Mouse (Mus musculus): ENCODE data around the gene Enoph1. TPM values are rescaled to one million over a fixed set of nuclear protein-coding genes. Genes with fewer than 3 reads are reported as not detected.

Enoph1 gene
- polyA plus RNA-seq, 1 experiment, result 78.2 TPM

DNA sequence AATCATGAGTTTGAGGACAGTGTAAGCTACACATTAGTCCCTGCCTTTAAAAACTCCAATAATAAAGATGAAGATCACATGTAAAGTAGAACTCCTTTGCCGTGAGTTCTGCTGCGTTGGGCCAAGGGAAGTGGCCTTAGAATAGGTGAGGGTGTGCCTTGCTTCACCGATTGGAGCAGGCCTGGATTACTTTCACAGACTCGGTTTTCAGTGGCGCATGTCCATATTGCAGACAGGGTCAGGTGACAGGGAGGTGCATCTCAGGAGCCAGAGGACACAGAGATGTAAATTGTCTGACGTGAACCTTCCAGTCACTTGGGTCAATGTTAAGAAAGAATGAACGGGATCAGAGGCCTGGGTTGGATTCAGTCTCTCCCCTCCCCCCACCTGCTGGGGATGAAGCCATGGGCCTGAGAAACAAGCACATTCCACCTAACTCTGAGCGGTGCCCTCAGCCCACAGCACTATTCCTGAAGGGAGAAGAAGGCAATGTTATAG, 7.4 kb downstream of the Enoph1 start:
- Histone ChIP-seq H3K4me1 (ENCODE audit: control insufficient read depth, insufficient read depth, low read length) (no peaks in the 10 kb centered on the region; the same call in 1 of the 2 replicates), H3K4me3 (ENCODE audit: insufficient read depth, low read length) (no peak overlapping the region), H3K27ac (ENCODE audit: insufficient read depth, low read length) (no peak overlapping the region)
- TF ChIP-seq CTCF (IDR thresholded peaks at IDR 0.05; ENCODE audit: extremely low read depth, insufficient read depth, low read length), result no peak

DNA sequence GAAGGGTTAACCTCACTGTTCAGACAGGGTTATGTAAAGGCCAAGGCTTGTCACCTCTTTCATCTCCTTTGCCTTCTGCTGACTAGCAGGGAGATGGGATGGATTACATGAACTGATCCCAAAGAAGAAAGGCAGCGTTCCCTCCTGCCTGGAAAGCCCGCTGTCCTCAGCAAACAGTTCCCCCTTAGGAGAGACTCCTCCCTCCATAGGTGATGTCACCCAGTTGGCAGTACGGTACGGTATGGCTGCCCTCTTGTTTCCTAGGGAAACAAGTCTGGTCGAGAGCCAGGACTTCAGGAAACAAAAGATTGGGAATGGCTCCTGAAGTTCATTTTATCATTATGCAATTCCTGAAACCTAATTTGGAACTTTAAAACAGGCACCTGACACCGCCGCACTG, 8.1 kb downstream of the Enoph1 start:
- no peak overlapping the region for H3K4me3 ChIP-seq (ENCODE audit: insufficient read depth, low read length)
- no peak for TF ChIP-seq CTCF (IDR thresholded peaks at IDR 0.05; ENCODE audit: extremely low read depth, insufficient read depth, low read length)
- TF ChIP-seq POLR2A (IDR thresholded peaks at IDR 0.05; ENCODE audit: extremely low read depth, insufficient read depth, low read length), result no peak
- H3K27ac ChIP-seq (ENCODE audit: insufficient read depth, low read length), result no peak overlapping the region
- peaks cover 3% of the 10 kb centered on the region for H3K4me1 ChIP-seq (ENCODE audit: control insufficient read depth, insufficient read depth, low read length)

DNA sequence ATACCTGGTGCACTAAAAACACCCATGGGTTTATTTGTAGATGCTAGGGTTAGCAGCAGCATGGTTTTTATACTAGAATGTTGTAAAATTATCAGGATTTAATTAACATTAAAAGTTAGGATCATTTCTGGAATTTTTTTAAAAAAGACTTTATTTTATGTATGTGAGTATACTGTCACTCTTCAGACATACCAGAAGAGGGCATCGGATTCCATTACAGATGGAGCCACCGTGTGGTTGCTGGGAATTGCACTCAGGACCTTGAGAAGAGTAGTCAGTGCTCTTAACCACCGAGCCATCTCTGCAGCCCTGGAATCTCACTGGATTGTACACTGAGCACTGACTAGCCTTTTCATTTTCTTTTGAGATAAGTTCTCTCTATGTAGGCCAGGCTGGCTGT, 10.1 kb downstream of the Enoph1 start:
- Histone ChIP-seq H3K4me3 (ENCODE audit: insufficient read depth, low read length) (no peak overlapping the region), H3K4me1 (ENCODE audit: control insufficient read depth, insufficient read depth, low read length) (peaks cover 5% of the 10 kb centered on the region), H3K27ac (ENCODE audit: insufficient read depth, low read length) (no peak overlapping the region)
- no peak for TF ChIP-seq CTCF (IDR thresholded peaks at IDR 0.05; ENCODE audit: extremely low read depth, insufficient read depth, low read length)
- no peak for TF ChIP-seq POLR2A (IDR thresholded peaks at IDR 0.05; ENCODE audit: extremely low read depth, insufficient read depth, low read length)

DNA sequence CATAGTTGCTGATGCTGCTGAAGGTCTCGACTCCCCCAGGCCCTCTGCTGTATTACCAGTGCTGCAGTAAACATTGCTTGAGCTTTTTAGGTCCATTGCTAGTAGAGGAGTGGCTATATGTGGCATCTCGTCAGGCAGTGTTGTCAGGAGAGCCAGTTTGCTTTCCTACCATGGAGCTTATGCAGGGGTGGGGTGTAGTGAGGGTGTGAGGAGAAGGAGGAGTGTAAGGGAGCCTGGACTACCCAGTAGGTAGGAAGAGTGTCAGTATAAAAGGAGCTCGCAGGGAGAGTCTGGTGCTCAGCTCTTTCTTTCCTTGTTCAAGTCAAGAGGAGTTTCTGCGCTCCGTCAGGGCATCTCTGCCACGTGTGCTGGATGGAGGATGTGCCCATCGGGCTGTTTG, 12.9 kb downstream of the Enoph1 start:
- TF ChIP-seq CTCF (IDR thresholded peaks at IDR 0.05; ENCODE audit: extremely low read depth, insufficient read depth, low read length), result no peak
- TF ChIP-seq POLR2A (IDR thresholded peaks at IDR 0.05; ENCODE audit: extremely low read depth, insufficient read depth, low read length), result 0 out of 2 replicates have a peak, but pooled peaks have one; percentile 18
- Histone ChIP-seq H3K27ac (ENCODE audit: insufficient read depth, low read length) (no peak overlapping the region), H3K4me1 (ENCODE audit: control insufficient read depth, insufficient read depth, low read length) (peaks cover 5% of the 10 kb centered on the region), H3K4me3 (ENCODE audit: insufficient read depth, low read length) (no peak overlapping the region)

DNA sequence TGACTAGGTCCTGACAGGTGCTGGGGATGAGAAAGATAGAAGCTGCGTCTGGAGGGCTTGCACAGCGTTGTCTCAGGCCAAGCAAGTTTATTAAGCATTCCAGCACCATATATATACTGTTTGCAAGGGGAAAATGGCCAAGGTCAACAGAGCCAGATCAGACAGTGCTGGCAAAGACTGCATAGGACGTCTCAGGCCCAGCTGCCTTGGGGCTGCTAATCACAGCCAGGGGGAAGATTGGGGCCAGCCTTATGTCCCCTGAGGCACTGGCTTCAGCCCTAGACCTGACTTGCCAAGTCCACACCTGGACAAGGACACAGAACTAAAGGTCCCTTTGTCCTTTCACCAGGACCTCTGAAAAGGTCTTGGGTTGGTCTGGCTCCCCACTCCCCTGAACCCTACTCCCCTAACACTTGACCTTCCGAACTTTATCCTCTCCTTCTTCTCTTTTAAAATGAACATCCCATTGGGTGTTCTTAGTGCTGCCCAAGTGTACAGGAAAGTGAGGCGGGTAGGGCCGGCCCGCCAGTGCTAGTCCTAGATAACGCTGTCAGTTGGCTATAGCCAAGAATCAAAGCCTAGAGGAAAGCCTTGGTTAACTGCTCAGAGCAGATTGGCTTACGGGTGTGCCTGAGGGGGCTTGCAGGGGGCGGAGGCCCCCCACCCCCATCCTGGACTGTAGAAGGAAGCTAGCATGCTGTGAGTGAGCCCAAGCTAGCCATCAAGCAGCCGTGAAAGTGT, 15.2 kb downstream of the Enoph1 start:
- H3K27ac ChIP-seq (ENCODE audit: insufficient read depth, low read length), result no peak overlapping the region
- peaks cover 5% of the 10 kb centered on the region for H3K4me1 ChIP-seq (ENCODE audit: control insufficient read depth, insufficient read depth, low read length)
- TF ChIP-seq POLR2A (IDR thresholded peaks at IDR 0.05; ENCODE audit: extremely low read depth, insufficient read depth, low read length) (no peak), CTCF (IDR thresholded peaks at IDR 0.05; ENCODE audit: extremely low read depth, insufficient read depth, low read length) (no peak)
- H3K4me3 ChIP-seq (ENCODE audit: insufficient read depth, low read length), result no peak overlapping the region

DNA sequence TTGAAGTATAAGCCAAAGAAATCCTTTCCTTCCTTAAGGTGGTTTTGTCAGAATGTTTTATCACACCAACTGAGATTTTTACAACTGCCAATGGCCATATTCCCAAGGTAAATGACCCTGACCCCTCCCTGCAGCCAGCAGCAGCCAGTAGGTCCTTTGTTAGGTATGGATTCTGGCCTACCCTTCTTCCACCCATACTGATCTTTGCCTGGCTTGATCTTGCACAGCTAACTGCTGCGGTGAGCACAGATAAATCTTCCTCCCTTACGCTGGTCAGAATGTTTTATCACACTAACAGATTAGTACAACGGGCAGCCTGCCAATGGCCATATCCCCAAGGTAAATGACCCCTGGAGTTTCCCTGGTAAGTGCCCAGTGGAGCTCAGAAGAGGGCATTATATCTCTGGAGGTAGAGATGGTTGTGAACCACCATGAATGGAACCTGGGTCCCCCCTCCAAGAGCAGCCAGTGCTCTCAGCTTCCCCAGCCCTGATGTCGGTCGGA, 16.1 kb downstream of the Enoph1 start:
- no peak for TF ChIP-seq CTCF (IDR thresholded peaks at IDR 0.05; ENCODE audit: extremely low read depth, insufficient read depth, low read length)
- no peak for TF ChIP-seq POLR2A (IDR thresholded peaks at IDR 0.05; ENCODE audit: extremely low read depth, insufficient read depth, low read length)
- no peak overlapping the region for H3K4me3 ChIP-seq (ENCODE audit: insufficient read depth, low read length)
- no peak overlapping the region for H3K27ac ChIP-seq (ENCODE audit: insufficient read depth, low read length)
- peaks cover 5% of the 10 kb centered on the region for H3K4me1 ChIP-seq (ENCODE audit: control insufficient read depth, insufficient read depth, low read length)

DNA sequence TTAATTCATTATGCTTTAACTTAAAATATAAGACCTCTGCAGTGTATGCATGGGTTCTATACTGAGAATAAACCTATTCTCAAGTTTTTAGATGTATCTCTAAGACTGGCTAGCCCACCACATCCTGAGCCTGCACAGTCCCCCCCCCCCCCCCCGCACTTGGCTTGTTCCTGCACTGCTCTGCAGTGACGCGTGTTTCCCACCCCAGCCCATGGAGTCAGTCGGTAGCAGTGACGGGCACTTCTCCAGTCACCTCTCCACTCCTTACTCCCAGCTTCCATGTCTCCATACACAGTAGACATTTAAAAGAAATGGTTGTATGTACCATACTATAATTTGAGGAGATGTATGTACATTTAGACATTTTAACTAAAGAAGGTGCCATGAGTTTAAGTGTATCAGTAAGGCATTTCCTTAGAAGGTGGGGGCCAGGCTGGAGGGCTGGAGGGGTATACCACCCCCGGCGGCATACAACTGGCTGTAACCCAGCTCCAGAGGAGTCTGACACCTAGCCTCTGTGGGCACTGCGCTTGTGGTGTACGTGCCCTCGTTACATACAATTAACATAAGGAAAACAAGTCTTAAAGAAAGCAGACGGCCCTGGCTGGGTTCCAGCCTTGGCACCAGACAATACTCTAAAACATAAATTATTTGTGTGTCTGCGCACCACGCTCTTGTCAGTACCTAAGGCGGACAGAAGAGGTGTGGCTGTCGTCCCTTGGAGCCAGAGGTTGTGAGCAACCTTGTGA, 17.9 kb downstream of the Enoph1 start:
- Histone ChIP-seq H3K4me1 (ENCODE audit: control insufficient read depth, insufficient read depth, low read length) (peaks cover 2% of the 10 kb centered on the region), H3K4me3 (ENCODE audit: insufficient read depth, low read length) (no peak overlapping the region), H3K27ac (ENCODE audit: insufficient read depth, low read length) (no peak overlapping the region)
- TF ChIP-seq POLR2A (IDR thresholded peaks at IDR 0.05; ENCODE audit: extremely low read depth, insufficient read depth, low read length), result no peak
- TF ChIP-seq CTCF (IDR thresholded peaks at IDR 0.05; ENCODE audit: extremely low read depth, insufficient read depth, low read length), result no peak

DNA sequence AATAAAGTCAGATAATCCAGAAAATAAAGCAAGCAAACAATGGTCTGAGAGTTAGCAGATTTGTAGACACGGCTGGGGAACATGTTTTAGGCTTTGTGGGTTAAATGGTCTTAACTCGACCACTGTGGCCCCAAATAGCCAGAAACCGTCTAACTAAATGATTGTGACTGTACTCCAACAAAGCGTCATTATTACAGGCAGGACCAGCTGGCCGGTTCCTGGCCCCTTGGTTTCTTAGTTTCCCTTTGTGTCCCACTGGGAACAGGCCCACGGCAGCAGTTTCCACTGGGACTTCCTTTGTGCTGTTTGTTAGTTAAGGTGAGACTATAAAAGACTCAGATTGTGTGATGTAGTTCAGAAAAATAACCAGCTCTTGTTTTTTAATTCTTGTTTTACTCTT, 18.9 kb downstream of the Enoph1 start:
- Histone ChIP-seq H3K4me1 (ENCODE audit: control insufficient read depth, insufficient read depth, low read length) (no peaks in the 10 kb centered on the region), H3K27ac (ENCODE audit: insufficient read depth, low read length) (no peak overlapping the region), H3K4me3 (ENCODE audit: insufficient read depth, low read length) (no peak overlapping the region)
- no peak for TF ChIP-seq CTCF (IDR thresholded peaks at IDR 0.05; ENCODE audit: extremely low read depth, insufficient read depth, low read length)
- TF ChIP-seq POLR2A (IDR thresholded peaks at IDR 0.05; ENCODE audit: extremely low read depth, insufficient read depth, low read length), result no peak

DNA sequence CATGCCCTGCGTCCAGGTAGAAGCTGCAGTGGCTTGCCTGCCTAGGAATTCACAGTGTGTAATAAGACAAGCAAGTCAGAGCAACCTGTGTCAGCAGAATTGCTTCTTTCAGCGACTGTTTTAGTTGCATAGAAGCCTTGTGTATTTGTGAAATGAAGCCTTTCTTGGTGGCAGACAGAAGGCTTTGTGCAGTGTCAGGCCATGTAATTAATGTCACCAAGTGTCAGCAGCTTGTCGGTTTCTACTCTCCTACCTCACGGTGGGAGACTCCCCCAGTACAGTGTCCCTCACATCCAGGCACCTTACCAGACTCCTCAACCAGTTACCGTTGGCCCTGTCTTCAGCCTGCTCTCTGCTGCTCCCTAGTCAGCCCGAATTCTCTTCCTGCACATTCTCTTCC, 19.5 kb downstream of the Enoph1 start:
- Histone ChIP-seq H3K27ac (ENCODE audit: insufficient read depth, low read length) (no peak overlapping the region), H3K4me3 (ENCODE audit: insufficient read depth, low read length) (no peak overlapping the region), H3K4me1 (ENCODE audit: control insufficient read depth, insufficient read depth, low read length) (no peaks in the 10 kb centered on the region)
- no peak for TF ChIP-seq POLR2A (IDR thresholded peaks at IDR 0.05; ENCODE audit: extremely low read depth, insufficient read depth, low read length)

DNA sequence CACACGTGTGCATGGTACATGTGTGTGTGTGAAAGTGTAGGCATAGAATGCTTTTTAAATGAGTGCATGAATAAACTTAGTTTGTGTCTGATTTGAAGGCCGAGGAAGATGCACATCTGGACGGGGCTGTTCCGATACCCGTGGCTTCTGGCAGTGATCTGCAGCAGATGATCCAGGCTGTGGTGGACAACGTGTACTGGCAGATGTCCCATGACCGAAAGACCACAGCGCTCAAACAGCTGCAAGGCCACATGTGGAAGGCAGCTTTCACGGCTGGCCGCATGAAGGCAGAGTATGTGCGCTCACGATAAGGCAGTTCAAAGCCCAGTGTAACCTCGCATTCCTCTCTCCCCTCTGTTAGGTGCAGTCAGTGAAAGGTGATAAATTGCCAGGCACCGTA, 21.1 kb downstream of the Enoph1 start:
- TF ChIP-seq POLR2A (IDR thresholded peaks at IDR 0.05; ENCODE audit: extremely low read depth, insufficient read depth, low read length) (no peak), CTCF (IDR thresholded peaks at IDR 0.05; ENCODE audit: extremely low read depth, insufficient read depth, low read length) (no peak)
- Histone ChIP-seq H3K4me1 (ENCODE audit: control insufficient read depth, insufficient read depth, low read length) (no peaks in the 10 kb centered on the region), H3K27ac (ENCODE audit: insufficient read depth, low read length) (no peak overlapping the region), H3K4me3 (ENCODE audit: insufficient read depth, low read length) (no peak overlapping the region)
